Mouse (Mus musculus) midbrain, embryonic 15.5 days (tissue): ENCODE results near the gene Ddit4. TPM values are rescaled to one million over a fixed set of nuclear protein-coding genes. Genes with fewer than 3 reads are reported as not detected.
"Not testable (repeated sequence)": the region's sequence is repeated elsewhere in the genome, so short reads cannot be mapped to it uniquely, and the experiment has no call there.

ENCODE experiments used
- ATAC-seq: fragments of 200-750 bp; cut with Nextera tagmentation; replicated peaks from 2 replicates; pipeline ENCODE4 v1.8.0; 2017; ENCODE audit warnings: moderate TSS enrichment
- H3K27ac ChIP-seq: fragments of 300-500 bp; sonication (generic); 2 replicates; pipeline ENCODE4 v1.5.1; 2015; ENCODE audit warnings: mild to moderate bottlenecking, inconsistent platforms
- H3K27me3 ChIP-seq: fragments of 300-500 bp; sonication (generic); replicated peaks from 2 replicates; pipeline ENCODE4 v1.6.1; 2015; ENCODE audit warnings: inconsistent platforms
- H3K36me3 ChIP-seq: fragments of 300-500 bp; sonication (generic); replicated peaks from 2 replicates; pipeline ENCODE4 v1.6.1; 2015; ENCODE audit warnings: inconsistent platforms
- H3K4me1 ChIP-seq: fragments of 300-500 bp; sonication (generic); 2 replicates; pipeline ENCODE4 v1.6.1; 2015; ENCODE audit warnings: inconsistent platforms
- H3K4me2 ChIP-seq: fragments of 300-500 bp; sonication (generic); 2 replicates; pipeline ENCODE4 v1.6.1; 2015; ENCODE audit warnings: inconsistent platforms, mild to moderate bottlenecking, moderate library complexity
- H3K4me3 ChIP-seq: fragments of 300-500 bp; sonication (generic); 2 replicates; pipeline ENCODE4 v1.5.1; 2015; ENCODE audit warnings: mild to moderate bottlenecking, inconsistent platforms
- H3K9ac ChIP-seq: fragments of 300-500 bp; sonication (generic); 2 replicates; pipeline ENCODE4 v1.6.1; 2015; ENCODE audit warnings: mild to moderate bottlenecking, inconsistent platforms
- H3K9me3 ChIP-seq: fragments of 300-500 bp; sonication (generic); 2 replicates; pipeline ENCODE4 v1.6.1; 2016; ENCODE audit warnings: inconsistent platforms
- WGBS: fragments of 180-500 bp; shearing (Covaris S2); methylation state at CpG from one replicate; pipeline ENCODE4 v1.1.7; 2015; ENCODE audit warnings: mixed read lengths; 5-methylcytosine and 5-hydroxymethylcytosine counted together
- polyA plus RNA-seq: library from polyadenylated mRNA; unstranded; fragments of >200 nt; fragmentation: Nextera tagmentation; extraction: Ambion mirVana; gene quantifications from 2 replicates; pipeline ENCODE4 v1.2.1, GENCODE M21; 2015

Gene Ddit4
- polyA plus RNA-seq: 52.6 and 59.4 TPM in 2 replicates

- H3K9me3 ChIP-seq: no peaks in the 10 kb centered on the region
- peak; percentile 98 for ATAC-seq
- H3K27me3 ChIP-seq: no peaks in the 10 kb centered on the region
- H3K27ac ChIP-seq: peak within 1 kb of the TSS; percentile 95
- H3K9ac ChIP-seq: peak within 1 kb of the TSS; percentile 90
- peak within 1 kb of the TSS; percentile 75 for H3K4me3 ChIP-seq
- WGBS: under 1% methylated on average over 74 of the region's 76 CpGs
- peak within 1 kb of the TSS; percentile 94 for H3K4me2 ChIP-seq
- no peaks in the 10 kb centered on the region for H3K36me3 ChIP-seq
- peaks cover 33% of the 10 kb centered on the region for H3K4me1 ChIP-seq
Measured at GRCm38 (mm10) chr10:59951211-59952151, at the start of gene Ddit4. Ddit4 (minus strand) TSS chr10:59951834.

GRCm38 (mm10) chr10:59999057-59999456 is 47.4 kb upstream of the Ddit4 start:
- H3K9ac ChIP-seq: no peak overlapping the region
- peaks cover 6% of the 10 kb centered on the region; the same call in 1 of the 2 replicates for H3K36me3 ChIP-seq
- no peak overlapping the region for H3K4me2 ChIP-seq
- H3K4me3 ChIP-seq: no peak overlapping the region
- H3K4me1 ChIP-seq: peaks cover 19% of the 10 kb centered on the region
- no peak overlapping the region for H3K27ac ChIP-seq
- no peak for ATAC-seq
- no peaks in the 10 kb centered on the region for H3K27me3 ChIP-seq
- 89% methylated on average over 3 of the region's 3 CpGs for WGBS
- H3K9me3 ChIP-seq: no peaks in the 10 kb centered on the region

- no peak for ATAC-seq
- WGBS: 23% methylated on average over 7 of the region's 7 CpGs
Measured at GRCm38 (mm10) chr10:59997591-59997990, 46.0 kb upstream of the Ddit4 start.

GRCm38 (mm10) chr10:59995889-59996288 is 44.3 kb upstream of the Ddit4 start:
- ATAC-seq: no peak
- H3K9ac ChIP-seq: no peak overlapping the region
- H3K27me3 ChIP-seq: no peaks in the 10 kb centered on the region
- peaks cover 6% of the 10 kb centered on the region; the same call in 1 of the 2 replicates for H3K36me3 ChIP-seq
- 92% methylated on average over 6 of the region's 6 CpGs for WGBS
- no peaks in the 10 kb centered on the region for H3K9me3 ChIP-seq
- no peak overlapping the region for H3K4me3 ChIP-seq
- no peak overlapping the region for H3K4me2 ChIP-seq
- H3K27ac ChIP-seq: no peak overlapping the region
- peaks cover under 1% of the 10 kb centered on the region; the same call in 1 of the 2 replicates for H3K4me1 ChIP-seq

More at GRCm38 (mm10) chr10:59997591-59997990, 46.0 kb upstream of the Ddit4 start:
- Histone ChIP-seq H3K4me1 (peaks cover 14% of the 10 kb centered on the region), H3K27me3 (no peaks in the 10 kb centered on the region), H3K9ac (no peak overlapping the region), H3K4me2 (no peak overlapping the region), H3K4me3 (no peak overlapping the region), H3K36me3 (peaks cover 6% of the 10 kb centered on the region; the same call in 1 of the 2 replicates), H3K9me3 (no peaks in the 10 kb centered on the region), H3K27ac (no peak overlapping the region)

GRCm38 (mm10) chr10:59993813-59994212 is 42.2 kb upstream of the Ddit4 start:
- WGBS: 90% methylated on average over 2 of the region's 3 CpGs
- H3K27ac ChIP-seq, H3K4me3 ChIP-seq, H3K9me3 ChIP-seq, ATAC-seq, H3K4me2 ChIP-seq, H3K4me1 ChIP-seq, H3K27me3 ChIP-seq, H3K9ac ChIP-seq: not testable (repeated sequence)
- peaks cover 11% of the 10 kb centered on the region; the same call in 1 of the 2 replicates for H3K36me3 ChIP-seq

- H3K27me3 ChIP-seq: no peaks in the 10 kb centered on the region
- H3K27ac ChIP-seq: no peak overlapping the region
- ATAC-seq: no peak
- H3K36me3 ChIP-seq: peaks cover 26% of the 10 kb centered on the region
- H3K4me1 ChIP-seq: no peaks in the 10 kb centered on the region
- H3K4me3 ChIP-seq: no peak overlapping the region
- no peak overlapping the region for H3K9ac ChIP-seq
- no peaks in the 10 kb centered on the region for H3K9me3 ChIP-seq
- H3K4me2 ChIP-seq: no peak overlapping the region
- 92% methylated on average over 8 of the region's 8 CpGs for WGBS
Measured at GRCm38 (mm10) chr10:59992024-59992423, 40.4 kb upstream of the Ddit4 start.

GRCm38 (mm10) chr10:59991262-59991880 is 39.7 kb upstream of the Ddit4 start:
- ATAC-seq: no peak
- H3K36me3 ChIP-seq: peaks cover 26% of the 10 kb centered on the region
- H3K4me2 ChIP-seq: no peak overlapping the region
- no peak overlapping the region for H3K4me3 ChIP-seq
- no peaks in the 10 kb centered on the region for H3K9me3 ChIP-seq
- H3K4me1 ChIP-seq: no peaks in the 10 kb centered on the region
- H3K27me3 ChIP-seq: no peaks in the 10 kb centered on the region
- H3K27ac ChIP-seq: no peak overlapping the region
- 87% methylated on average over 9 of the region's 9 CpGs for WGBS
- no peak overlapping the region for H3K9ac ChIP-seq

- ATAC-seq: no peak
- H3K27ac ChIP-seq: no peak overlapping the region
- WGBS: 96% methylated on average over 9 of the region's 9 CpGs
- H3K27me3 ChIP-seq: no peaks in the 10 kb centered on the region
- no peak overlapping the region for H3K4me3 ChIP-seq
- no peak overlapping the region for H3K9ac ChIP-seq
- H3K9me3 ChIP-seq: no peaks in the 10 kb centered on the region
- H3K36me3 ChIP-seq: peaks cover 19% of the 10 kb centered on the region
- H3K4me1 ChIP-seq: no peaks in the 10 kb centered on the region
- H3K4me2 ChIP-seq: no peak overlapping the region
Measured at GRCm38 (mm10) chr10:59990393-59990792, 38.8 kb upstream of the Ddit4 start.

- no peak overlapping the region for H3K27ac ChIP-seq
- no peaks in the 10 kb centered on the region for H3K27me3 ChIP-seq
- WGBS: 91% methylated on average over 4 of the region's 4 CpGs
- no peaks in the 10 kb centered on the region for H3K4me1 ChIP-seq
- H3K36me3 ChIP-seq: peaks cover 19% of the 10 kb centered on the region
- H3K4me3 ChIP-seq: no peak overlapping the region
- no peak for ATAC-seq
- H3K9me3 ChIP-seq: no peaks in the 10 kb centered on the region
- no peak overlapping the region for H3K9ac ChIP-seq
- no peak overlapping the region for H3K4me2 ChIP-seq
Measured at GRCm38 (mm10) chr10:59988036-59988435, 36.4 kb upstream of the Ddit4 start.

GRCm38 (mm10) chr10:59982379-59982873 is 30.8 kb upstream of the Ddit4 start:
- H3K27ac ChIP-seq: no peak overlapping the region
- H3K4me2 ChIP-seq: no peak overlapping the region
- no peak overlapping the region for H3K4me3 ChIP-seq
- ATAC-seq: no peak
- 92% methylated on average over 12 of the region's 12 CpGs for WGBS
- no peaks in the 10 kb centered on the region for H3K27me3 ChIP-seq
- no peaks in the 10 kb centered on the region for H3K9me3 ChIP-seq
- peaks cover 1% of the 10 kb centered on the region; the same call in 1 of the 2 replicates for H3K36me3 ChIP-seq
- no peak overlapping the region for H3K9ac ChIP-seq
- H3K4me1 ChIP-seq: peaks cover 14% of the 10 kb centered on the region

- Histone ChIP-seq H3K27me3 (no peaks in the 10 kb centered on the region), H3K4me2 (no peak overlapping the region), H3K9me3 (no peaks in the 10 kb centered on the region), H3K27ac (no peak overlapping the region), H3K4me3 (no peak overlapping the region), H3K36me3 (no peaks in the 10 kb centered on the region), H3K4me1 (peaks cover 14% of the 10 kb centered on the region), H3K9ac (no peak overlapping the region)
- WGBS: 92% methylated on average over 9 of the region's 9 CpGs
- ATAC-seq: no peak
Measured at GRCm38 (mm10) chr10:59981792-59982191, 30.2 kb upstream of the Ddit4 start.

GRCm38 (mm10) chr10:59981336-59981735 is 29.7 kb upstream of the Ddit4 start:
- Histone ChIP-seq H3K4me3 (no peak overlapping the region), H3K9me3 (no peaks in the 10 kb centered on the region), H3K36me3 (no peaks in the 10 kb centered on the region), H3K27me3 (no peaks in the 10 kb centered on the region), H3K4me2 (no peak overlapping the region), H3K27ac (no peak overlapping the region), H3K4me1 (peaks cover 14% of the 10 kb centered on the region), H3K9ac (no peak overlapping the region)
- no peak for ATAC-seq
- 90% methylated on average over 4 of the region's 4 CpGs for WGBS
